Mouse (Mus musculus): ENCODE data around the gene Mynn. TPM values are rescaled to one million over a fixed set of nuclear protein-coding genes. Genes with fewer than 3 reads are reported as not detected.

Mynn gene
- polyA plus RNA-seq, 1 experiment = 26.1 TPM

DNA sequence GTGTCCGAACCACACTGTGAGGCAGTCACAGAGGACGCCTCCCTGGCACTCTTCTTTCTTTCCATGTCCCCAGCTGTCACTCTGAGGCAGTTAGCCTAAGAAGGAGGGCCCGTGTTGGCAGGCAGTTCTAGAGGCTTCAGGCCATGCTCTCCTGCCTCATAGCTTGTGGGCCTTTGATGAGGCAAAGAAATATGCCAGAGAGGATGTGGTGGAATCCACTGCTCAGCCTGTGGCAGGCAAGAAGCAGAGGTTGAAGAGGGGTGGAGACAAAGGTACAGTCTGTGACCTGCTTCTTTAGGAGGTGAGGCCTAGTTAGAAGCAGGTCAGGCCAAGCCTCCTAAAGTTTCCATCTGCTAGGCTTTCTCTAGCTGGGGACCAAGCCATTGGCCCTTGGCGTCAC lies 9.1 kb downstream of the Mynn start:
- TF ChIP-seq EP300 (IDR thresholded peaks at IDR 0.05; ENCODE audit: insufficient read depth, low read depth, low read length) = no peak
- no peak for TF ChIP-seq POLR2A (IDR thresholded peaks at IDR 0.05; ENCODE audit: insufficient read depth, low read length)
- no peak for TF ChIP-seq CTCF (IDR thresholded peaks at IDR 0.05; ENCODE audit: low read depth, low read length)
- Histone ChIP-seq H3K27me3 (ENCODE audit: control insufficient read depth, insufficient read depth, low read length, poor library complexity, severe bottlenecking) (no peaks in the 10 kb centered on the region), H3K4me3 (ENCODE audit: low read depth, low read length) (no peak overlapping the region), H3K4me1 (ENCODE audit: control insufficient read depth, insufficient read depth, low read length) (peaks cover 3% of the 10 kb centered on the region), H3K36me3 (ENCODE audit: control insufficient read depth, insufficient read depth, low read length, poor library complexity, severe bottlenecking) (peaks cover 59% of the 10 kb centered on the region), H3K9me3 (replicated peaks; ENCODE audit: control insufficient read depth, insufficient read depth, low read length, poor library complexity, severe bottlenecking) (no peaks in the 10 kb centered on the region), H3K9ac (ENCODE audit: low read depth, poor library complexity, severe bottlenecking) (no peak overlapping the region), H3K27ac (ENCODE audit: insufficient read depth, low read length) (no peak overlapping the region)

- Histone ChIP-seq H3K9ac (ENCODE audit: low read depth, poor library complexity, severe bottlenecking) (0 out of 2 replicates have a peak overlapping the region, but pooled peaks have one; percentile 26), H3K9me3 (replicated peaks; ENCODE audit: control insufficient read depth, insufficient read depth, low read length, poor library complexity, severe bottlenecking) (no peaks in the 10 kb centered on the region), H3K27me3 (ENCODE audit: control insufficient read depth, insufficient read depth, low read length, poor library complexity, severe bottlenecking) (no peaks in the 10 kb centered on the region), H3K4me3 (ENCODE audit: low read depth, low read length) (0 out of 2 replicates have a peak overlapping the region, but pooled peaks have one; percentile 10), H3K4me1 (ENCODE audit: control insufficient read depth, insufficient read depth, low read length) (no peaks in the 10 kb centered on the region), H3K27ac (ENCODE audit: insufficient read depth, low read length) (peak overlapping the region; percentile 80), H3K36me3 (ENCODE audit: control insufficient read depth, insufficient read depth, low read length, poor library complexity, severe bottlenecking) (peaks cover 13% of the 10 kb centered on the region; the same call in 1 of the 2 replicates)
- TF ChIP-seq CTCF (IDR thresholded peaks at IDR 0.05; ENCODE audit: low read depth, low read length) = no peak
- TF ChIP-seq POLR2A (IDR thresholded peaks at IDR 0.05; ENCODE audit: insufficient read depth, low read length) = no peak
- no peak for TF ChIP-seq EP300 (IDR thresholded peaks at IDR 0.05; ENCODE audit: insufficient read depth, low read depth, low read length)
These were observed 18.3 kb downstream of the Mynn start for GRCm38 (mm10) chr3:30620132-30620531.

DNA sequence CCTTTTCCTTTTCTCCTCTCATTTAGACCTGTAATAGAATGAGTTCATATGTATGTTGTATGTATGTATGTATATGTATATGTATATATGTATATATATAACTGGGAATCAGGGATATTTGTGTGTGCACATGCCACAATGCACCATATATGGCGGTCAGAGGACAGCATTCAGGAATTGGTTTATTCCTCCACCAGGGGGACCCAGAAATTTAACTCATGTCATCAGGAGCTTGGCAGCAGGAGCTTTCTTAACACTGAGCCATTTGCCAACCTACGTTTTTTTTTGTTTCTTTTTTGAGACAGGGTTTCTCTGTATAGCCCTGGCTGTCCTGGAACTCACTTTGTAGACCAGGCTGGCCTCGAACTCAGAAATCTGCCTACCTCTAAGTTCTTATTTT lies 31.8 kb downstream of the Mynn start:
- Histone ChIP-seq H3K4me3 (ENCODE audit: low read depth, low read length) (no peak overlapping the region), H3K9me3 (replicated peaks; ENCODE audit: control insufficient read depth, insufficient read depth, low read length, poor library complexity, severe bottlenecking) (peaks cover 6% of the 10 kb centered on the region), H3K27me3 (ENCODE audit: control insufficient read depth, insufficient read depth, low read length, poor library complexity, severe bottlenecking) (no peaks in the 10 kb centered on the region), H3K9ac (ENCODE audit: low read depth, poor library complexity, severe bottlenecking) (no peak overlapping the region), H3K36me3 (ENCODE audit: control insufficient read depth, insufficient read depth, low read length, poor library complexity, severe bottlenecking) (peaks cover 11% of the 10 kb centered on the region), H3K27ac (ENCODE audit: insufficient read depth, low read length) (no peak overlapping the region), H3K4me1 (ENCODE audit: control insufficient read depth, insufficient read depth, low read length) (no peaks in the 10 kb centered on the region)
- TF ChIP-seq CTCF (IDR thresholded peaks at IDR 0.05; ENCODE audit: low read depth, low read length) (no peak), EP300 (IDR thresholded peaks at IDR 0.05; ENCODE audit: insufficient read depth, low read depth, low read length) (no peak), POLR2A (IDR thresholded peaks at IDR 0.05; ENCODE audit: insufficient read depth, low read length) (no peak)

DNA sequence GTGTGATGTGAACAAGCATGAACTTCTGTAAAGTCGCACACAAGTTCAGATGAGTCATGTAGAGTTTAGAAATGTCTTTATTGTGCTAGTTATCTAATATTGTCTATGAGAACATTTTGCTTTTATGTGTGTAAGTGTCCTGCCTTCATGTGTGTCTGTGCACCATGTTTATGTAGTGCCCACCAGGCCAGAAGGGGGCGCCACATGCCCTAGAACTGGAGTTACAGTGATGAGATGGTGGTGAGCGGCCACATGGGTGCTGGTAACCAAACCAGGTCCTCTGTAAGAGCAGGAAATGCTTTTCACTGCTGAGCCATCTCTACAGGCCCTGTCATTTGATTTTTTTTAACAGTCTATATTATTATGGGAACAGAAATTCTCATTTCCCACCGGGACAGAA lies 33.8 kb downstream of the Mynn start:
- no peak overlapping the region for H3K4me3 ChIP-seq (ENCODE audit: low read depth, low read length)
- H3K36me3 ChIP-seq (ENCODE audit: control insufficient read depth, insufficient read depth, low read length, poor library complexity, severe bottlenecking) = peaks cover 11% of the 10 kb centered on the region
- no peak overlapping the region for H3K27ac ChIP-seq (ENCODE audit: insufficient read depth, low read length)
- no peaks in the 10 kb centered on the region for H3K27me3 ChIP-seq (ENCODE audit: control insufficient read depth, insufficient read depth, low read length, poor library complexity, severe bottlenecking)
- H3K9ac ChIP-seq (ENCODE audit: low read depth, poor library complexity, severe bottlenecking) = no peak overlapping the region
- peaks cover 6% of the 10 kb centered on the region for H3K9me3 ChIP-seq (replicated peaks; ENCODE audit: control insufficient read depth, insufficient read depth, low read length, poor library complexity, severe bottlenecking)
- no peaks in the 10 kb centered on the region for H3K4me1 ChIP-seq (ENCODE audit: control insufficient read depth, insufficient read depth, low read length)
- peak; percentile 76 for TF ChIP-seq CTCF (IDR thresholded peaks at IDR 0.05; ENCODE audit: low read depth, low read length)
- peak; percentile 26; the same call in 1 of the 2 replicates for TF ChIP-seq EP300 (IDR thresholded peaks at IDR 0.05; ENCODE audit: insufficient read depth, low read depth, low read length)
- TF ChIP-seq POLR2A (IDR thresholded peaks at IDR 0.05; ENCODE audit: insufficient read depth, low read length) = no peak

DNA sequence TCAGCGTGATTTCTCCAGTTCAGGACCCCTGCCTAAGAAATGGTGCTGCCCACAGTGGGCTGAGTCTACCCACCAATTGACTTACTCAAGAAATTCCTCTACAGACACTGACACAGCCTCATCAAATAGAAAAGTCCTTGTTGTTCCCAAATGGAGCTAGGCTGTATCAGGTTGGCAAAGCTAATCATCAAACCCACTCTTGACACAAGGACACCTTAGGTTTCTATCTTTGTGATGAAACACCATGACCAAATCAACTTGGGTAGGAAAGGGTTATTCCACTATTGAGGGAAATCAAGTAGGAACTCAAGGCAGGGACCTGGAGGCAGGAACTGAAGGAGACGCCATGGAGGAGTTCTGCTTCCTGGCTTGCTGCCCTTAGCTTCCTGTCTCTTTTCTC lies 42.3 kb downstream of the Mynn start, which contains the start of gene Lrriq4:
Gene Lrriq4, plus strand, starts transcription at position 301 of the 400 bp plus-strand sequence.
- Histone ChIP-seq H3K4me3 (ENCODE audit: low read depth, low read length) (no peak within 1 kb of the TSS), H3K36me3 (ENCODE audit: control insufficient read depth, insufficient read depth, low read length, poor library complexity, severe bottlenecking) (peaks cover 15% of the 10 kb centered on the region), H3K27me3 (ENCODE audit: control insufficient read depth, insufficient read depth, low read length, poor library complexity, severe bottlenecking) (no peaks in the 10 kb centered on the region), H3K9me3 (replicated peaks; ENCODE audit: control insufficient read depth, insufficient read depth, low read length, poor library complexity, severe bottlenecking) (no peaks in the 10 kb centered on the region), H3K27ac (ENCODE audit: insufficient read depth, low read length) (no peak within 1 kb of the TSS), H3K4me1 (ENCODE audit: control insufficient read depth, insufficient read depth, low read length) (peaks cover 1% of the 10 kb centered on the region), H3K9ac (ENCODE audit: low read depth, poor library complexity, severe bottlenecking) (no peak within 1 kb of the TSS)
- TF ChIP-seq POLR2A (IDR thresholded peaks at IDR 0.05; ENCODE audit: insufficient read depth, low read length) = no peak
- no peak for TF ChIP-seq EP300 (IDR thresholded peaks at IDR 0.05; ENCODE audit: insufficient read depth, low read depth, low read length)
- TF ChIP-seq CTCF (IDR thresholded peaks at IDR 0.05; ENCODE audit: low read depth, low read length) = no peak

GRCm38 (mm10) chr3:30646761-30647160 lies 44.9 kb downstream of the Mynn start:
- peak overlapping the region; percentile 95 for H3K27ac ChIP-seq (ENCODE audit: insufficient read depth, low read length)
- peaks cover 3% of the 10 kb centered on the region for H3K4me1 ChIP-seq (ENCODE audit: control insufficient read depth, insufficient read depth, low read length)
- no peaks in the 10 kb centered on the region for H3K27me3 ChIP-seq (ENCODE audit: control insufficient read depth, insufficient read depth, low read length, poor library complexity, severe bottlenecking)
- peak; percentile 97 for TF ChIP-seq EP300 (IDR thresholded peaks at IDR 0.05; ENCODE audit: insufficient read depth, low read depth, low read length)
- TF ChIP-seq CTCF (IDR thresholded peaks at IDR 0.05; ENCODE audit: low read depth, low read length) = no peak
- no peak for TF ChIP-seq POLR2A (IDR thresholded peaks at IDR 0.05; ENCODE audit: insufficient read depth, low read length)
- H3K4me3 ChIP-seq (ENCODE audit: low read depth, low read length) = peak overlapping the region; percentile 44
- H3K9ac ChIP-seq (ENCODE audit: low read depth, poor library complexity, severe bottlenecking) = peak overlapping the region; percentile 84
- peaks cover 15% of the 10 kb centered on the region for H3K36me3 ChIP-seq (ENCODE audit: control insufficient read depth, insufficient read depth, low read length, poor library complexity, severe bottlenecking)
- H3K9me3 ChIP-seq (replicated peaks; ENCODE audit: control insufficient read depth, insufficient read depth, low read length, poor library complexity, severe bottlenecking) = no peaks in the 10 kb centered on the region

Data from ES-Bruce4 (cell line).